Mouse (Mus musculus) hindbrain, embryonic 13.5 days (tissue): Measurements from ENCODE around the gene Foxb2. TPM values are rescaled to one million over a fixed set of nuclear protein-coding genes. Genes with fewer than 3 reads are reported as not detected.

ENCODE experiments used
- ATAC-seq: fragments of 200-750 bp; cut with Nextera tagmentation; 2 replicates; pipeline ENCODE4 v1.8.0; 2017; ENCODE audit warnings: moderate TSS enrichment; ENCODE audit not compliant: low FRiP score
- H3K27ac ChIP-seq: fragments of 300-500 bp; sonication (generic); 2 replicates; pipeline ENCODE4 v1.5.1; 2015; ENCODE audit warnings: inconsistent platforms, mild to moderate bottlenecking, moderate library complexity
- H3K27me3 ChIP-seq: fragments of 300-500 bp; sonication (generic); 2 replicates; pipeline ENCODE4 v1.6.1; 2015; ENCODE audit warnings: mild to moderate bottlenecking, inconsistent platforms
- H3K36me3 ChIP-seq: fragments of 300-500 bp; sonication (generic); 2 replicates; pipeline ENCODE4 v1.6.1; 2015; ENCODE audit warnings: mild to moderate bottlenecking, inconsistent platforms
- H3K4me1 ChIP-seq: fragments of 300-500 bp; sonication (generic); replicated peaks from 2 replicates; pipeline ENCODE4 v1.6.1; 2015; ENCODE audit warnings: inconsistent platforms
- H3K4me2 ChIP-seq: fragments of 300-500 bp; sonication (generic); 2 replicates; pipeline ENCODE4 v1.6.1; 2015; ENCODE audit warnings: inconsistent platforms, mild to moderate bottlenecking, moderate library complexity
- H3K4me3 ChIP-seq: fragments of 300-500 bp; sonication (generic); 2 replicates; pipeline ENCODE4 v1.5.1; 2015; ENCODE audit warnings: mild to moderate bottlenecking, inconsistent platforms
- H3K9ac ChIP-seq: fragments of 300-500 bp; sonication (generic); 2 replicates; pipeline ENCODE4 v1.6.1; 2015; ENCODE audit warnings: mild to moderate bottlenecking, inconsistent platforms
- H3K9me3 ChIP-seq: fragments of 300-500 bp; sonication (generic); 2 replicates; pipeline ENCODE4 v1.6.1; 2016; ENCODE audit warnings: inconsistent platforms
- WGBS: fragments of 180-500 bp; shearing (Covaris S2); methylation state at CpG from one replicate; pipeline ENCODE4 v1.1.7; 2015; 5-methylcytosine and 5-hydroxymethylcytosine counted together
- polyA plus RNA-seq: library from polyadenylated mRNA; unstranded; fragments of >200 nt; fragmentation: Nextera tagmentation; extraction: Ambion mirVana; gene quantifications from 2 replicates; pipeline ENCODE4 v1.2.1, GENCODE M21; 2015

Foxb2 gene
- 2.1 and 2.2 TPM in 2 replicates for polyA plus RNA-seq

GRCm38 (mm10) chr19:16873221-16873861 lies at the start of gene Foxb2:
Gene Foxb2, minus strand, starts transcription at chr19:16873805.
- peak within 1 kb of the TSS; percentile 70 for H3K9ac ChIP-seq
- peaks cover 44% of the 10 kb centered on the region for H3K4me1 ChIP-seq
- ATAC-seq: no peak
- H3K27me3 ChIP-seq: peaks cover 99% of the 10 kb centered on the region
- under 1% methylated on average over 36 of the region's 40 CpGs for WGBS
- peak within 1 kb of the TSS; percentile 49 for H3K4me3 ChIP-seq
- H3K27ac ChIP-seq: peak within 1 kb of the TSS; percentile 55
- peak within 1 kb of the TSS; percentile 75 for H3K4me2 ChIP-seq
- no peaks in the 10 kb centered on the region for H3K9me3 ChIP-seq
- H3K36me3 ChIP-seq: no peaks in the 10 kb centered on the region

GRCm38 (mm10) chr19:16911507-16911906 lies 37.9 kb upstream of the Foxb2 start:
- Histone ChIP-seq H3K27ac (no peak overlapping the region), H3K4me3 (no peak overlapping the region), H3K4me1 (no peaks in the 10 kb centered on the region), H3K9ac (no peak overlapping the region), H3K36me3 (no peaks in the 10 kb centered on the region), H3K4me2 (no peak overlapping the region), H3K27me3 (no peaks in the 10 kb centered on the region), H3K9me3 (no peaks in the 10 kb centered on the region)
- 64% methylated on average over 5 of the region's 5 CpGs for WGBS
- no peak for ATAC-seq

DNA sequence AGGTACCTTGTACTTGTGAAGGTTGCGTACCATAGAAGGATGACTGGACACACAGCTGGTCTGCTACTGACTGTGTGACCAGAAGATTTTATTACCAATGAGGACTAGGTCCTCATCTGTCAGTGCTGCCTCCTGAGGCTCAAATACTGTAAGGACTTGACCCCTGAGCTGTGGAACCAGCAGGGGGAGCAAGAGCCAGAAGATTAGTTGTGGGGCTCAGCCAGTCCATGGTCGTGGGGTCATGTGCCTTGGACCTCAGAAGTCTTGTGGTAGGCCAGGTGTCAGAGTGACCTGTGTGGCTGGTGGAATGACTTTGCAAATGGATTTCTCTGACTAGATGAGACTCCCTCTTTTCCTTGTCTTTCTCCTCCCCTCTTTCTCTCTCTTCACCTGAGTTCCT lies 29.5 kb upstream of the Foxb2 start:
- Histone ChIP-seq H3K4me3 (no peak overlapping the region), H3K9ac (no peak overlapping the region), H3K27ac (no peak overlapping the region), H3K36me3 (no peaks in the 10 kb centered on the region), H3K4me2 (no peak overlapping the region), H3K4me1 (no peaks in the 10 kb centered on the region), H3K27me3 (0 out of 2 replicates have a peak, but pooled peaks cover 3% of the 10 kb centered on the region), H3K9me3 (no peaks in the 10 kb centered on the region)
- WGBS: 73% methylated on average over 2 of the region's 2 CpGs
- ATAC-seq: no peak

DNA sequence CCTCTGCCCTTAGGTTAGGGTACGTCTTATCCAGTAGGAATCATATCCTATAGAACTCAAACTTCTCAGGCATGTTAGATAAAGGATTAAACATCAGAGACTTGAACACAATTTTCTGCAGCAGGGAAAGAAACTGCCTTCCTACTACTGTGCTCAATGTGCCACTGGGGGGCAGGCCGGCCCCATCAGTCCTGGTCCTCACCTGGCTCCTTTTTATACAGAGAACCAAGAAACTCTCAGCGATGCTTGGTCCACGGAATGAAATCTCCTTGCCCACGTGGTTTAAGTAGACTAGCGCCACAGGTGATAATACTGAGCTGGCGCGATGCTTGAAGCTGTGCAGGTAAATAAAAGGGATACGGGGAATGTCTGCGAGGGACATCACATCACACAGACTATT lies 26.1 kb upstream of the Foxb2 start:
- 0 out of 2 replicates have a peak, but pooled peaks cover 3% of the 10 kb centered on the region for H3K27me3 ChIP-seq
- no peak overlapping the region for H3K9ac ChIP-seq
- no peak for ATAC-seq

DNA sequence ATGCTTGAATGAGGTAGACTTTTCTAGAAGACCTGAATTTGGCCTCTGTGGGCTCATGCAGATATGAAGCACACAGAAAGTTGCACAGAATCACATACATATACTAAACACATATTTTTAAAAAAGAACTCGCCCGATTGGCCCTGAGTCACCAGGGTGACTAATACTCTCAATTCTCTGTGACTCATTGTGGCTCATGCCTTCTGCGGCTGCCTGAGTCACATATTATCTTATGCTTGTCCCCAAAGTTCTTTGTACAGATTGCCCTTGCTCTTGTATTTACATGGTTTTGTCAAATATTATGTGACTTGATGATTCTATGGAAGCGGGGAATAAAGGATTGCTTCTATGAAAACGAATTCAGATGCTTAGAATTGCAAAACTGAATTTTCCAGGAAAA lies 25.0 kb upstream of the Foxb2 start:
- Histone ChIP-seq H3K4me3 (no peak overlapping the region), H3K27ac (no peak overlapping the region), H3K36me3 (no peaks in the 10 kb centered on the region), H3K9me3 (no peaks in the 10 kb centered on the region), H3K4me1 (no peaks in the 10 kb centered on the region), H3K9ac (no peak overlapping the region), H3K4me2 (no peak overlapping the region), H3K27me3 (0 out of 2 replicates have a peak, but pooled peaks cover 3% of the 10 kb centered on the region)
- ATAC-seq: no peak
- 91% methylated on average over 5 of the region's 5 CpGs for WGBS

More for the DNA sequence above, 26.1 kb upstream of the Foxb2 start:
- no peaks in the 10 kb centered on the region for H3K9me3 ChIP-seq
- no peak overlapping the region for H3K4me3 ChIP-seq
- no peak overlapping the region for H3K27ac ChIP-seq
- H3K4me1 ChIP-seq: no peaks in the 10 kb centered on the region
- H3K4me2 ChIP-seq: no peak overlapping the region
- 53% methylated on average over 10 of the region's 10 CpGs for WGBS
- no peaks in the 10 kb centered on the region for H3K36me3 ChIP-seq

DNA sequence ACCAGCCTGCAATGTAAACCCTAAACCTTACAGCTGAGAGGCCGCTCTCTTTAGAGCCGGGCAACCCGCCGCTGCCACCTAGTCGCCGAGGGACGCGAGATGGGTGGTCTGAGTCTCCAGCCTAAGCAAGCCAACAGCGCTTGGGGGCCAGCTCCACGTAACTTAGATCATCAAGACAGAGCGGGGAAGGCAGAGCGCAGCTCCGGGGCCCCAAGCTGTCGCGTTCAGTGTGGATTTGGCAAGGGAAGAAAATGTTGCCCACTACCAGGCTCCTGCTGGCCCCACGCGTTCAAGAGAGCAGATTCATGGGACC lies 2.8 kb upstream of the Foxb2 start:
- no peak overlapping the region; the same call in 1 of the 2 replicates for H3K27ac ChIP-seq
- peak overlapping the region; percentile 18 for H3K4me3 ChIP-seq
- H3K4me1 ChIP-seq: peaks cover 49% of the 10 kb centered on the region
- H3K36me3 ChIP-seq: no peaks in the 10 kb centered on the region
- H3K9me3 ChIP-seq: no peaks in the 10 kb centered on the region
- H3K4me2 ChIP-seq: peak overlapping the region; percentile 36
- no peak overlapping the region for H3K9ac ChIP-seq
- peaks cover 88% of the 10 kb centered on the region for H3K27me3 ChIP-seq
- ATAC-seq: no peak
- WGBS: under 1% methylated on average over 17 of the region's 17 CpGs

GRCm38 (mm10) chr19:16875631-16876457 lies 2.2 kb upstream of the Foxb2 start:
- H3K4me2 ChIP-seq: peak overlapping the region; percentile 36
- peak overlapping the region; percentile 18 for H3K4me3 ChIP-seq
- H3K27me3 ChIP-seq: peaks cover 94% of the 10 kb centered on the region
- H3K9me3 ChIP-seq: no peaks in the 10 kb centered on the region
- no peak overlapping the region for H3K9ac ChIP-seq
- no peaks in the 10 kb centered on the region for H3K36me3 ChIP-seq
- H3K4me1 ChIP-seq: peaks cover 51% of the 10 kb centered on the region
- no peak for ATAC-seq
- WGBS: under 1% methylated on average over 34 of the region's 34 CpGs
- no peak overlapping the region for H3K27ac ChIP-seq

DNA sequence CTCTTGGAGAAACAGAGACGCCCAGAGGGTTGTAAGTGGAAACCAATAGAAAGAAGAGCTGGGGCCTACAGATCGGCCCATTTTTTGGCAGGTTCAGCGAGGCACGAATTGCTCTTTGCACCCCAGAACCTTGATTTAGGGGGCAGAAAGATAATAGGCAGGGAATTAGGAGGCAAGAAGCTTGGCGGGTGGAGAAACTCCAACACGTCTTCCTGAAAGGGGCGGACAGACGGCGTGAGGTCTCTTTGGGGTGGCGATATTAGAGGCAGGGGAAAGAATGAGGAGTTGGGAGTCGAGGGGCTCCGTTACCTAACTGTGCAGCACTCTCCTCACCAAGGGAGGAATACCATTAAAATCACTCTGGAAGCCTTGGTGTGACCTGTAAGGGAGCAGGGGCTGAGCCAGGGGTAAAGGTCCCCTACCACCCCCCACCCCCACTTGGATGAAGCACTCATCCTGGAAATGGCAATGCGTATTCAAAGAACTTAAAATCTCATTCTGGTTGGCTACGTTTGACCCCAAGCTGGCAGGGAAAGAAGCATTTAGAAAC lies 1.5 kb upstream of the Foxb2 start:
- Histone ChIP-seq H3K27ac (peak overlapping the region; percentile 44; the same call in 1 of the 2 replicates), H3K27me3 (peaks cover 96% of the 10 kb centered on the region), H3K9ac (no peak overlapping the region), H3K4me2 (peak overlapping the region; percentile 75), H3K36me3 (no peaks in the 10 kb centered on the region), H3K4me3 (peak overlapping the region; percentile 49), H3K9me3 (no peaks in the 10 kb centered on the region), H3K4me1 (peaks cover 47% of the 10 kb centered on the region)
- ATAC-seq: no peak
- under 1% methylated on average over 14 of the region's 14 CpGs for WGBS

GRCm38 (mm10) chr19:16873942-16874861 lies 597 bp upstream of the Foxb2 start:
- peaks cover 44% of the 10 kb centered on the region for H3K4me1 ChIP-seq
- peak overlapping the region; percentile 35; the same call in 1 of the 2 replicates for H3K9ac ChIP-seq
- H3K4me3 ChIP-seq: peak overlapping the region; percentile 49
- H3K9me3 ChIP-seq: no peaks in the 10 kb centered on the region
- H3K4me2 ChIP-seq: peak overlapping the region; percentile 75
- WGBS: under 1% methylated on average over 55 of the region's 55 CpGs
- H3K36me3 ChIP-seq: no peaks in the 10 kb centered on the region
- peak overlapping the region; percentile 44 for H3K27ac ChIP-seq
- peaks cover 99% of the 10 kb centered on the region for H3K27me3 ChIP-seq
- no peak for ATAC-seq

DNA sequence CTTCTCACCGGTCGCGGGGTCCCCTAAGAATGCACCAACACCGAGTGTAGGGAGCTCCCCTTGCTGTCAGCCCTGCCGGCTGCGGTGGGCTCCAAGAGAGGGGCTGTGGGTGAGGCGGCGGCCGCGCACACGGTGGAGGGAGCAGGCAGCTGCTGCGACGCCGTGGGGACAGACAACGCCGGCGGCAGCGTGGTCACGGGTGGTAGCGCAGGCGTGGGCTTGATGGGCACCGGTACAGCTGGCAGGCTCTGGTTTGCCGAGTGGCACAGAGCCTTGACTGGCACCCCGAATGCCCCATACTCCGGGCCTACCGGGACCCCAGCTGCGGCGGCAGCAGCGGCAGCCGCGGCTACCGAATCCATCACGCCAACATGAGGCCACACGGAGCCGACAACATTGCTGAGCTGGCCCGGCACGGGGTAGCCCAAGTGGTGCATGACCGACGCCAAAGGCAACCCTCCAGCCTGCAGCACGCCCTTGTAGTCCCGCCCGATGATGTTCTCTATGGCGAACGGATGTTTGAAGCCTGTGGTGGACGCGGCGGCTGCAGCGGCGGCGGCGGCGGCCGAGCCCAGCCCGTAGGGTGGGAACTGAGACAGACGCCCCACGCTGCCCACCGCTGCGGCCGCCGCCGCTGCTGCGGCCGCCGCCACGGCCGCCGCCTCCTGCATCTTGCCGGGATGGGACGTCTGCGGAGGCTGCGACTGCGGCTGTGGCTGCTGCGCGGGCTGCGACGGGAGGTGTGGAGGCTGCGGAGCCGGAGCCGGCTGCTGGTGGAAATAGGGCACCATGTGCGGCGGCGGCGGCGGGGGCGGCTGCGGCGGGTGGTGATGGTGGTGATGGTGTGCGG lies 1.0 kb downstream of the Foxb2 start:
- Histone ChIP-seq H3K27ac (peak overlapping the region; percentile 55; the same call in 1 of the 2 replicates), H3K4me2 (peak overlapping the region; percentile 75), H3K4me3 (peak overlapping the region; percentile 49), H3K4me1 (peaks cover 44% of the 10 kb centered on the region), H3K36me3 (no peaks in the 10 kb centered on the region), H3K9me3 (no peaks in the 10 kb centered on the region), H3K27me3 (peaks cover 99% of the 10 kb centered on the region), H3K9ac (peak overlapping the region; percentile 70)
- WGBS: under 1% methylated on average over 60 of the region's 88 CpGs
- peak; percentile 67 for ATAC-seq

- H3K27ac ChIP-seq: no peak overlapping the region
- H3K4me1 ChIP-seq: peaks cover 36% of the 10 kb centered on the region
- ATAC-seq: no peak
- no peaks in the 10 kb centered on the region for H3K9me3 ChIP-seq
- H3K4me2 ChIP-seq: peak overlapping the region; percentile 75; the same call in 1 of the 2 replicates
- H3K9ac ChIP-seq: no peak overlapping the region
- no peaks in the 10 kb centered on the region for H3K36me3 ChIP-seq
- peaks cover 99% of the 10 kb centered on the region for H3K27me3 ChIP-seq
- WGBS: under 1% methylated on average over 24 of the region's 24 CpGs
- peak overlapping the region; percentile 49 for H3K4me3 ChIP-seq
Measured at GRCm38 (mm10) chr19:16871192-16871760, 2.3 kb downstream of the Foxb2 start.
